Mouse (Mus musculus) CH12.LX (cell line): ENCODE measurements around the gene Ttyh3.
"Not testable (repeated sequence)": the region's sequence is repeated elsewhere in the genome, so short reads cannot be mapped to it uniquely, and the experiment has no call there.

Experiments used
- BHLHE40 ChIP-seq: IDR thresholded peaks from 2 replicates; pipeline ENCODE4 v1.6.1; 2011; ENCODE audit warnings: mild to moderate bottlenecking, low read depth, low read length, improper control_type of control experiment
- CTCF ChIP-seq, 2 experiments: IDR thresholded peaks in 1 of 2; conservative IDR thresholded peaks in 1 of 2; 2 replicates each; pipeline ENCODE4 v1.5.1; 2011 to 2012; ENCODE audit warnings: low read depth in 2 of 2, low read length in 2 of 2, improper control_type of control experiment in 1 of 2, inconsistent platforms in 1 of 2, mild to moderate bottlenecking in 1 of 2, moderate library complexity in 1 of 2
- EP300 ChIP-seq: IDR thresholded peaks from 2 replicates; pipeline ENCODE4 v1.6.1; 2011; ENCODE audit warnings: low read length, improper control_type of control experiment
- MAFK ChIP-seq: IDR thresholded peaks from 2 replicates; pipeline ENCODE4 v1.6.1; 2011; ENCODE audit warnings: low read length, improper control_type of control experiment; ENCODE audit not compliant: insufficient replicate concordance
- POLR2A ChIP-seq: IDR thresholded peaks from 2 replicates; pipeline ENCODE4 v1.6.1; 2011; ENCODE audit warnings: low read depth, mild to moderate bottlenecking, improper control_type of control experiment, low read length
- USF1 ChIP-seq: IDR thresholded peaks from 2 replicates; pipeline ENCODE4 v1.6.1; 2014; ENCODE audit warnings: low read depth, mild to moderate bottlenecking, inconsistent platforms, low read length, improper control_type of control experiment
- ZC3H11A ChIP-seq: IDR thresholded peaks from 2 replicates; pipeline ENCODE4 v1.6.1; 2012; ENCODE audit warnings: low read depth, mild to moderate bottlenecking, inconsistent platforms, low read length, improper control_type of control experiment

GRCm38 (mm10) chr5:140672603-140673002 is 23.8 kb upstream of the Ttyh3 start:
- not testable (repeated sequence) for TF ChIP-seq BHLHE40; CTCF (conservative IDR thresholded peaks at IDR 0.05 in 1 of 2, IDR thresholded peaks at IDR 0.05 in 1 of 2; ENCODE audit: low read depth in 2 of 2, low read length in 2 of 2); MAFK; POLR2A; ZC3H11A; EP300; USF1
